Mouse (Mus musculus): ENCODE measurements at regions not wholly inside any gene's neighbourhood (a gene's known extent, or its start where the extent isn't known, plus 50 kb on each side); places are given as distances from the start of the nearest gene placed in this dataset.

DNA sequence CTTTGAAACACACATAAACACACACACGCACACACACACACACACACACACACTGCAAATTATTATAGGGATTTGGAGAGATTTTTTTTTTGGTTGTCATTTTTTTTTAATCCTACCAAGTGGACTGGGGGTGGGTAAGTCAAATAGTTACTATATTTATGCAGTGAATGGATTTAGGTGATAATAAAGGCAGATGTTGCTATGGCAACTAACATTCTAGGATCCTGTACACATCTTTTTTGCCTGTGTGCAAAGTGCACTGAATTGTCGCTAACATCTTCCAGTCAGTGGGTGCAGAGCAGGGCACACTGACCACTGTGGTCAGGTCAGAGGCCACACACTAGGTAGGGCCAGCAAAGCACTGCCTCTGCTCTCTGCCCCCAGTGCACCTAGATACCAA, 68.4 kb upstream of the Cacna1e start:
- no peak for TF ChIP-seq ZKSCAN1 (IDR thresholded peaks at IDR 0.05; ENCODE audit: low read depth, low read length)
- no peak for TF ChIP-seq NRF1 (IDR thresholded peaks at IDR 0.05; ENCODE audit: insufficient read depth, low read depth, low read length, poor library complexity, severe bottlenecking)
- TF ChIP-seq MEF2A (IDR thresholded peaks at IDR 0.05; ENCODE audit: extremely low read depth, insufficient replicate concordance, low read depth, low read length, poor library complexity, severe bottlenecking) = no peak
- TF ChIP-seq MYB (IDR thresholded peaks at IDR 0.05; ENCODE audit: low read depth, low read length) = no peak
- TF ChIP-seq CTCF (IDR thresholded peaks at IDR 0.05 in 2 of 3, conservative IDR thresholded peaks at IDR 0.05 in 1 of 3; ENCODE audit: control insufficient read depth in 1 of 3, insufficient read depth in 1 of 3, low read depth in 2 of 3, low read length in 3 of 3, poor library complexity in 1 of 3, severe bottlenecking in 1 of 3) = no peak
- no peak for TF ChIP-seq MAZ (IDR thresholded peaks at IDR 0.05; ENCODE audit: low read depth, low read length)
- TF ChIP-seq GABPA (IDR thresholded peaks at IDR 0.05; ENCODE audit: low read depth, low read length) = no peak
- no peak for TF ChIP-seq KAT2A (conservative IDR thresholded peaks at IDR 0.05; ENCODE audit: low read depth, low read length)
- no peak for TF ChIP-seq TAL1 (IDR thresholded peaks at IDR 0.05; ENCODE audit: low read length)
- no peak for TF ChIP-seq EP300 (IDR thresholded peaks at IDR 0.05; ENCODE audit: low read depth in 1 of 2, low read length in 2 of 2)
- TF ChIP-seq MAX (IDR thresholded peaks at IDR 0.05; ENCODE audit: low read length) = no peak

Measured in MEL (cell line).